Mouse (Mus musculus) forebrain, embryonic 14.5 days (tissue): Measurements from ENCODE around the gene Satb2. TPM values are rescaled to one million over a fixed set of nuclear protein-coding genes. Genes with fewer than 3 reads are reported as not detected.

Experiments
- ATAC-seq: fragments of 200-750 bp; cut with Nextera tagmentation; 2 replicates; pipeline ENCODE4 v1.8.0; 2017; ENCODE audit warnings: mild to moderate bottlenecking, moderate library complexity
- DNase-seq: peaks from one replicate; pipeline ENCODE4 v3.0.0-alpha.2; 2015; ENCODE audit warnings: low spot score
- H3K27ac ChIP-seq: fragments of 300-500 bp; sonication (generic); 2 replicates; pipeline ENCODE4 v1.5.1; 2014; ENCODE audit warnings: low read depth, mild to moderate bottlenecking, control low read depth, low read length, moderate library complexity
- H3K27me3 ChIP-seq: fragments of 300-500 bp; sonication (generic); replicated peaks from 2 replicates; pipeline ENCODE4 v1.6.1; 2014; ENCODE audit warnings: low read length, control low read depth, mixed read lengths; ENCODE audit not compliant: control insufficient read depth, insufficient read depth
- H3K36me3 ChIP-seq: fragments of 300-500 bp; sonication (generic); 2 replicates; pipeline ENCODE4 v1.6.1; 2014; ENCODE audit warnings: low read length, control low read depth; ENCODE audit not compliant: control insufficient read depth, insufficient read depth
- H3K4me1 ChIP-seq: fragments of 300-500 bp; sonication (generic); 2 replicates; pipeline ENCODE4 v1.6.1; 2014; ENCODE audit warnings: antibody characterized with exemption, low read length, control low read depth; ENCODE audit not compliant: control insufficient read depth, insufficient read depth
- H3K4me2 ChIP-seq: fragments of 300-500 bp; sonication (generic); 2 replicates; pipeline ENCODE4 v1.6.1; 2014; ENCODE audit warnings: mild to moderate bottlenecking, control low read depth, low read length
- H3K4me3 ChIP-seq: fragments of 300-500 bp; sonication (generic); 2 replicates; pipeline ENCODE4 v1.5.1; 2014; ENCODE audit warnings: low read depth, low read length, control low read depth
- H3K9ac ChIP-seq: fragments of 300-500 bp; sonication (generic); 2 replicates; pipeline ENCODE4 v1.6.1; 2014; ENCODE audit warnings: mild to moderate bottlenecking, low read length, control low read depth, moderate library complexity
- H3K9me3 ChIP-seq: fragments of 300-500 bp; sonication (generic); replicated peaks from 2 replicates; pipeline ENCODE4 v1.6.1; 2016; ENCODE audit warnings: low read length, control low read depth, mixed read lengths; ENCODE audit not compliant: control insufficient read depth
- WGBS: fragments of 180-500 bp; shearing (Covaris S2); extraction: QIAGEN DNeasy Blood & Tissue Kit; methylation state at CpG from one replicate; pipeline ENCODE4 v1.1.7; 2014; 5-methylcytosine and 5-hydroxymethylcytosine counted together
- polyA plus RNA-seq: library from polyadenylated mRNA; unstranded; fragments of >200 nt; fragmentation: Nextera tagmentation; extraction: Ambion mirVana; gene quantifications from 2 replicates; pipeline ENCODE4 v1.2.1, GENCODE M21; 2014

Satb2 gene
- polyA plus RNA-seq: 20.1 and 40.6 TPM in 2 replicates

GRCm38 (mm10) chr1:56978151-56978700 is at the start of gene Satb2:
TSS of gene Satb2 (minus strand) at chr1:56978650.
- DNase-seq (no peak), ATAC-seq (no peak)
- H3K4me3 ChIP-seq: peak within 1 kb of the TSS; percentile 30
- H3K27me3 ChIP-seq: peaks cover 67% of the 10 kb centered on the region
- peak within 1 kb of the TSS; percentile 55 for H3K4me2 ChIP-seq
- H3K36me3 ChIP-seq: no peaks in the 10 kb centered on the region
- WGBS: under 1% methylated on average over 19 of the region's 19 CpGs
- no peaks in the 10 kb centered on the region for H3K9me3 ChIP-seq
- no peak within 1 kb of the TSS for H3K27ac ChIP-seq
- H3K9ac ChIP-seq: peak within 1 kb of the TSS; percentile 25
- H3K4me1 ChIP-seq: peaks cover 13% of the 10 kb centered on the region; the same call in 1 of the 2 replicates

DNA sequence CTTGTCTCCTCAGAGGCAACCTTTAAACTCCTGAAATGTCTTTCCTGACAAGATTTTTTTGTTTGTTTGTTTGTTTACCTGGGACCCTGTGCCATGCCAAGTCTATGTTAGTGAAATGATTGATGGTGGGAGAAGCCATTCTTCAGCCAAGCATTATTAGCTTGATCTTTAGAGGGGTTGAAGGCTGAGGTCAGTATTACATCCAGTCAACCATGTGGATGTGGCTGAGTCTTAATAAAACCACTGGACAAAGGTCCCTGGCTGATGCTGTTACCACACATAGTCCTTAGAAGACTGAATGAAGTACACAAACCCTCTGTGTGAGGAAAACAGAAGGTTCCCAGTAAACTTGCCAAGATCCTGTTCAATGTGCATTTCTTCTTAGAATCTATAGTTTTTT is 40.5 kb upstream of the Satb2 start:
- no peaks in the 10 kb centered on the region for H3K9me3 ChIP-seq
- DNase-seq: no peak
- H3K27me3 ChIP-seq: no peaks in the 10 kb centered on the region
- H3K4me2 ChIP-seq: no peak overlapping the region
- no peak overlapping the region for H3K9ac ChIP-seq
- ATAC-seq: no peak
- H3K4me1 ChIP-seq: no peaks in the 10 kb centered on the region
- H3K27ac ChIP-seq: no peak overlapping the region
- H3K4me3 ChIP-seq: no peak overlapping the region
- no peaks in the 10 kb centered on the region for H3K36me3 ChIP-seq

DNA sequence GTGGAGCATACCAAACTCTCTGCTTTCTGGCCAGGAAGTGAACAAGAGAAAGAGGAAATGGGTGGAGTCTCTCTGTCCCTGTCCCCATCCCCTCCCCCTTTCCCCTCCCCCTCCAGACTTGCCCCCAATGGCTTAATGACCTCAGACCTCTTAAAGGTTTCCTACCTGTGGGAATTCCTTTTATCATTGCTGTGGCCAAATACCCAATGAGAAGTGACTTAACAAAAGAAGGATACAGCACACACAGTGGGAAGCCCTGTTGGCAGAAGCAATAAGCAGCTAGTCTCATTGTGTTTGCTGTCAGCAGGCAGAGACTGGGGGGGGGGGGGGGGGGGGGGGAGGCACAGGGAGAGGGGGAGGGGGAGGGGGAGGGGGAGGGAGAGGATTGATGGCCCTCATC is 35.4 kb upstream of the Satb2 start:
- Histone ChIP-seq H3K9ac (no peak overlapping the region), H3K4me1 (no peaks in the 10 kb centered on the region), H3K4me3 (no peak overlapping the region), H3K36me3 (no peaks in the 10 kb centered on the region), H3K9me3 (no peaks in the 10 kb centered on the region), H3K27ac (no peak overlapping the region), H3K4me2 (no peak overlapping the region), H3K27me3 (no peaks in the 10 kb centered on the region)
- ATAC-seq (no peak), DNase-seq (no peak)

- H3K4me3 ChIP-seq: no peak overlapping the region
- 47% methylated on average over 4 of the region's 4 CpGs for WGBS
- H3K36me3 ChIP-seq: no peaks in the 10 kb centered on the region
- no peaks in the 10 kb centered on the region for H3K27me3 ChIP-seq
- H3K9me3 ChIP-seq: no peaks in the 10 kb centered on the region
- H3K4me1 ChIP-seq: no peaks in the 10 kb centered on the region
- H3K9ac ChIP-seq: no peak overlapping the region
- H3K4me2 ChIP-seq: no peak overlapping the region
- DNase-seq (peak; percentile 49), ATAC-seq (peak; percentile 60; the same call in 1 of the 2 replicates)
- no peak overlapping the region for H3K27ac ChIP-seq
These were observed 30.7 kb upstream of the Satb2 start for GRCm38 (mm10) chr1:57009171-57009570.

DNA sequence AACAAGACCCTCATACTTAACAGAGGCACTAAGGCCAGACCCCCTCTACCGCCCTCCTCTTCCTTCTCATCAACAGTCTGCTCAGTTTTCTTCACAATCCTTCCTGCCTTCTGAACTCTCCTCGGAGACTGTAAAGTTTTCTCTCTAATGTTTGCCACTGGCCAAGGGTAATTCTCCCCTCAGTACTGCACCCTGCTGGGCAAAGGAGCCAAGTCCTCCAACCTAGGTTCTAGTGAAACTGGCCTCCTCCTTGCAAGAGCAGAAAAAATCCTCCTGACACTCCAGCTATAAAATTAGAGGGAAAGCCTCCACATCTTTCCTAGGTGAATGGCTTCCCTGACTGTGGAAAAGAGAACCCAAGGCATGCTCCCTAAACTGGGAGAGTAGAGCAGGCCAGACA is 16.6 kb upstream of the Satb2 start:
- Histone ChIP-seq H3K9me3 (no peaks in the 10 kb centered on the region), H3K27ac (no peak overlapping the region), H3K36me3 (no peaks in the 10 kb centered on the region), H3K9ac (no peak overlapping the region), H3K4me2 (no peak overlapping the region), H3K4me1 (no peaks in the 10 kb centered on the region), H3K27me3 (no peaks in the 10 kb centered on the region), H3K4me3 (no peak overlapping the region)
- DNase-seq (no peak), ATAC-seq (no peak)
- 85% methylated on average over 2 of the region's 2 CpGs for WGBS

- H3K9ac ChIP-seq: no peak overlapping the region
- H3K27ac ChIP-seq: no peak overlapping the region
- DNase-seq: no peak
- no peaks in the 10 kb centered on the region for H3K36me3 ChIP-seq
- H3K4me1 ChIP-seq: no peaks in the 10 kb centered on the region
- H3K4me2 ChIP-seq: no peak overlapping the region
- ATAC-seq: no peak
- H3K4me3 ChIP-seq: no peak overlapping the region
- 84% methylated on average over 5 of the region's 5 CpGs for WGBS
- no peaks in the 10 kb centered on the region for H3K9me3 ChIP-seq
- H3K27me3 ChIP-seq: no peaks in the 10 kb centered on the region
These were observed 13.9 kb upstream of the Satb2 start for GRCm38 (mm10) chr1:56992310-56992709.

- DNase-seq (peak; percentile 39), ATAC-seq (no peak)
- H3K4me3 ChIP-seq: no peak overlapping the region
- no peaks in the 10 kb centered on the region for H3K27me3 ChIP-seq
- H3K4me2 ChIP-seq: no peak overlapping the region
- no peak overlapping the region for H3K9ac ChIP-seq
- no peaks in the 10 kb centered on the region for H3K36me3 ChIP-seq
- H3K9me3 ChIP-seq: no peaks in the 10 kb centered on the region
- no peak overlapping the region for H3K27ac ChIP-seq
- WGBS: 49% methylated on average over 4 of the region's 4 CpGs
- no peaks in the 10 kb centered on the region for H3K4me1 ChIP-seq
These were observed 13.2 kb upstream of the Satb2 start for GRCm38 (mm10) chr1:56991613-56992012.

DNA sequence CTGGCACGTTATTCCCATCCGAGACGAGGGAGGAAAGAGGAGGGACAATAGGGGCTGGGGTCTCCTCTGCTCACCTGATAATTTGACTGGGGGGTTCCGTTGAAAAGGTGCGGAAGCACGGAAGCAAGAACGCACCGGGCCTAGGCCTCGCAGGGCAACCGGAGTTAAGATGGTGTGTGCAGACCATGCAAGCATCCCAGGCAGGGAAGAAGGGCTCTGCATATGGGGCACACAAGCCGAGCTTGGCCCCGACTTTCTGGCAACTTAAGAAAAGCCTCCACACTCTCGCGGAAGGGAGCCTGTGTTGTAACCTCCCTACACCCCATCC is 6.0 kb upstream of the Satb2 start:
- no peaks in the 10 kb centered on the region for H3K4me1 ChIP-seq
- H3K9ac ChIP-seq: no peak overlapping the region
- H3K4me3 ChIP-seq: no peak overlapping the region
- no peak for ATAC-seq
- no peaks in the 10 kb centered on the region for H3K9me3 ChIP-seq
- DNase-seq: no peak
- H3K27me3 ChIP-seq: peaks cover 60% of the 10 kb centered on the region
- no peaks in the 10 kb centered on the region for H3K36me3 ChIP-seq
- no peak overlapping the region for H3K4me2 ChIP-seq
- H3K27ac ChIP-seq: no peak overlapping the region
- WGBS: 4% methylated on average over 14 of the region's 14 CpGs

DNA sequence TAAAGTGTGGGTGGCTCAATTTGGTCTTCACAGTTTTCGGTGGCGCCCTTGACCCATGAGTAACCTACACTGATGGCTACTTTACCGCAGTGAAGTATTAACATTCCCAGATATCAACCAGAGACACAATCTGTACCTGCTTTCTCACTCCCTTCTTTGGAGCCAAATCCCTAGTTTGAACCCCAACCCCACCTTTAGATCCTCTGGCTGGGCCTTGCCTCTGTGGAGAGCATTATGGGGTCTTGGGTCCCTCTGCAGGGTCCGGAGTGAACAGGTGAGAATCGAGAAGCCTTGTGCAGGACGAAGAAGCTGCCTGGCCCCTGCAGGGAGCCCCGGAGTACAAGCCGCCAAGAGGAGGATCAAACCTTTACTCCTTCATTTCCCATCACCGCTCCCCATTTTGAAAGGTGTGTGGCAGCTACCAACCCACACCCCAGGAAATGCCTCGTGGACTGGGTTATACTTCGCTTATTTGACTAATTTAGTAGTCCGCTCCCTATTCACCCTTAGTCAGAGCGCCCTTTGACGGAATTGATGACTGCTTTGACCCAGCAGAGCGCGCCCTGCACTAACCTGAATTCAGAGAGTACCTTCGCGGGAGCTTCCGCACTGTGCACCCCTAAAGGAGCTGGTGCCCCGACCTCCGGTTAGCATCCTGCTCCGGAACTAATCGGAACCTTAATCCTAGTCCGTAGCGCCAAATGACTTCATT is 5.5 kb upstream of the Satb2 start:
- no peak overlapping the region for H3K27ac ChIP-seq
- H3K4me1 ChIP-seq: no peaks in the 10 kb centered on the region
- H3K4me2 ChIP-seq: no peak overlapping the region
- H3K27me3 ChIP-seq: peaks cover 62% of the 10 kb centered on the region
- no peaks in the 10 kb centered on the region for H3K36me3 ChIP-seq
- 3% methylated on average over 25 of the region's 25 CpGs for WGBS
- no peak for ATAC-seq
- H3K4me3 ChIP-seq: no peak overlapping the region
- H3K9ac ChIP-seq: no peak overlapping the region
- DNase-seq: no peak
- H3K9me3 ChIP-seq: no peaks in the 10 kb centered on the region
